Mouse (Mus musculus) kidney, adult 2 months (tissue): ENCODE measurements around the gene Mrpl22.

Experiments
- CTCF ChIP-seq: fragments of 200-500 bp; conservative IDR thresholded peaks from 2 replicates; pipeline ENCODE4 v1.5.1; 2011; ENCODE audit warnings: low read depth, mild to moderate bottlenecking, control low read depth, low read length, moderate library complexity, mixed read lengths; ENCODE audit not compliant: insufficient read depth, insufficient read length
- POLR2A ChIP-seq: fragments of 200-500 bp; IDR thresholded peaks from one replicate; pipeline ENCODE4 v1.6.1; 2011; ENCODE audit warnings: low read depth, low read length, control low read depth

- TF ChIP-seq CTCF (no peak), POLR2A (no peak)
These were observed 44.4 kb downstream of the Mrpl22 start for GRCm38 (mm10) chr11:58215814-58216213.
